Mouse (Mus musculus): ENCODE data around the gene Sema3f.

- TF ChIP-seq POLR2A (IDR thresholded peaks at IDR 0.05; ENCODE audit: low read depth, low read length) (peak; percentile 40; the same call in 1 of the 2 replicates), CTCF (IDR thresholded peaks at IDR 0.05; ENCODE audit: borderline replicate concordance, insufficient read depth, low read length) (no peak)
Observed at GRCm38 (mm10) chr9:107633661-107634405, 76.4 kb downstream of the Sema3f start.
